Comparison of ENCODE assay signal across 24 mouse cellular contexts in the genomic region with DNA sequence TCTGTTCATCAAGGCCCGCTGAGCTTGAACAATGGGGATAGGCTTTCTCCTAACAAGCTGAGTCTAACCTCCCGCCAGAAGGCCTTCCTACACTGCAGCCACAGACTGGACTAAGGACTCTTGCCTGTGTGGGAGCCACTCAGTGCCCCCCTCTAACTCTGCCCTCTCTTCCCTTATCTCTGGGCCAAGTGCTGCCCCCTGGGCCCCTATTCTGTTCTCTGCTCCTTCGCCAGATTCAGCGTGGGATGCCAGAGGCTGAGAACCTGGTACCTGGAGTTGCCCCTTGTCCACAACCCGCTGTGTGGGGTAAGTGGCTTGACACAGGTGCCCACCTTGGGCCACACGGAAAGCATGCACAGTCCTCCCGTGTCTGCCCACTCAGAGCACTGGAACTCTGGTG. TPM values are rescaled to one million over a fixed set of nuclear protein-coding genes. Genes with fewer than 3 reads are reported as not detected.
DNase-seq lines count a peak whose midpoint lies in the region; ATAC-seq lines count a peak whose summit lies in the region.
"Had no signal": no experiment of that assay in that cellular context is flagged by ENCODE, and none has a peak within 500 bp of the region (broad histone marks: within the 10 kb centered on the region; RNA-seq: fewer than 3 reads in every experiment).

No protein-coding gene starts in this region.

- peaks cover under 1% of the 10 kb centered on the region; the same call in 1 of the 2 replicates for H3K36me3 ChIP-seq in hindbrain, embryonic 13.5 days
- no peaks in the 10 kb centered on the region for H3K36me3 ChIP-seq in hindbrain, embryonic 12.5 days
- no peaks in the 10 kb centered on the region for H3K36me3 ChIP-seq in midbrain, embryonic 11.5 days (ENCODE audit: control insufficient read depth, insufficient read depth, low read length)
- H3K36me3 ChIP-seq in midbrain, embryonic 14.5 days (ENCODE audit: control insufficient read depth, insufficient read depth, low read length) = peaks cover 5% of the 10 kb centered on the region; the same call in 1 of the 2 replicates
- peaks cover 10% of the 10 kb centered on the region for H3K36me3 ChIP-seq in embryonic facial prominence, embryonic 10.5 days (replicated peaks)

- peak; percentile 30; the same call in 1 of the 2 replicates for ATAC-seq in hindbrain, embryonic 13.5 days (ENCODE audit: low FRiP score)
- no peak for ATAC-seq in hindbrain, embryonic 12.5 days (ENCODE audit: low FRiP score)
- no peak for ATAC-seq in midbrain, embryonic 11.5 days (ENCODE audit: low FRiP score)
- ATAC-seq in midbrain, embryonic 14.5 days (ENCODE audit: low FRiP score, low TSS enrichment) = no peak
- ATAC-seq: Patski had no signal

- 68% methylated on average over 7 of the region's 7 CpGs for WGBS in hindbrain, embryonic 13.5 days
- whole genome bisulfite sequencing in hindbrain, embryonic 12.5 days = 67% methylated on average over 7 of the region's 7 CpGs
- 69% methylated on average over 7 of the region's 7 CpGs for WGBS in midbrain, embryonic 11.5 days
- 60% methylated on average over 7 of the region's 7 CpGs for WGBS in midbrain, embryonic 14.5 days
- WGBS in embryonic facial prominence, embryonic 10.5 days = 78% methylated on average over 7 of the region's 7 CpGs

- 0 out of 2 replicates have a peak overlapping the region, but pooled peaks have one; percentile 35 for H3K27ac ChIP-seq in hindbrain, embryonic 13.5 days
- no peak overlapping the region for H3K27ac ChIP-seq in hindbrain, embryonic 12.5 days
- H3K27ac ChIP-seq in midbrain, embryonic 11.5 days (ENCODE audit: low read depth, low read length) = no peak overlapping the region
- H3K27ac ChIP-seq in midbrain, embryonic 14.5 days (replicated peaks; ENCODE audit: low read depth, low read length) = no peak overlapping the region
- peak overlapping the region; percentile 40 for H3K27ac ChIP-seq in embryonic facial prominence, embryonic 10.5 days (replicated peaks)
- H3K27ac ChIP-seq: kidney, embryonic 15.5 days; liver, embryonic 14.5 days; stomach, postnatal 0 days had no signal

- no peak overlapping the region for H3K4me3 ChIP-seq in hindbrain, embryonic 13.5 days
- H3K4me3 ChIP-seq in hindbrain, embryonic 12.5 days = no peak overlapping the region
- H3K4me3 ChIP-seq in midbrain, embryonic 11.5 days (ENCODE audit: low read depth, low read length) = no peak overlapping the region
- no peak overlapping the region for H3K4me3 ChIP-seq in midbrain, embryonic 14.5 days (replicated peaks; ENCODE audit: low read depth, low read length)
- no peak overlapping the region for H3K4me3 ChIP-seq in embryonic facial prominence, embryonic 10.5 days
- H3K4me3 ChIP-seq: kidney, embryonic 15.5 days; megakaryocyte, embryonic 14.5 days had no signal

- peaks cover 11% of the 10 kb centered on the region; the same call in 1 of the 2 replicates for H3K4me1 ChIP-seq in hindbrain, embryonic 13.5 days (replicated peaks)
- peaks cover 4% of the 10 kb centered on the region; the same call in 1 of the 2 replicates for H3K4me1 ChIP-seq in hindbrain, embryonic 12.5 days
- peaks cover 2% of the 10 kb centered on the region; the same call in 1 of the 2 replicates for H3K4me1 ChIP-seq in midbrain, embryonic 11.5 days (ENCODE audit: control insufficient read depth, insufficient read depth, low read length)
- H3K4me1 ChIP-seq in midbrain, embryonic 14.5 days (ENCODE audit: control insufficient read depth, insufficient read depth, low read length) = no peaks in the 10 kb centered on the region
- H3K4me1 ChIP-seq in embryonic facial prominence, embryonic 10.5 days = peaks cover 28% of the 10 kb centered on the region

- no peaks in the 10 kb centered on the region for H3K9me3 ChIP-seq in hindbrain, embryonic 13.5 days
- no peaks in the 10 kb centered on the region for H3K9me3 ChIP-seq in hindbrain, embryonic 12.5 days (replicated peaks)
- H3K9me3 ChIP-seq in midbrain, embryonic 11.5 days (ENCODE audit: control insufficient read depth, low read length) = 0 out of 2 replicates have a peak, but pooled peaks cover 2% of the 10 kb centered on the region
- H3K9me3 ChIP-seq in midbrain, embryonic 14.5 days (ENCODE audit: control insufficient read depth, low read length) = no peaks in the 10 kb centered on the region
- 0 out of 2 replicates have a peak, but pooled peaks cover 4% of the 10 kb centered on the region for H3K9me3 ChIP-seq in embryonic facial prominence, embryonic 10.5 days
- H3K9me3 ChIP-seq: kidney, embryonic 15.5 days had no signal

- DNase-seq in embryo, embryonic 9.5 days (ENCODE audit: extremely low spot score) = peak; percentile 10
- no peak for DNase-seq in embryo, embryonic 10 days (ENCODE audit: low spot score)
- DNase-seq in midbrain, embryonic 11.5 days (ENCODE audit: low spot score, missing footprints) = peak; percentile 80
- no peak for DNase-seq in midbrain, embryonic 14.5 days
- DNase-seq in embryonic facial prominence, embryonic 10.5 days (ENCODE audit: low spot score) = no peak
- DNase-seq: adrenal gland, postnatal 14 days; cerebellum, adult 11 months; cerebellum, adult 9-10 months; cerebellum, postnatal 36 days; heart, postnatal 14 days; kidney, adult 18-20 months; kidney, postnatal 25 days; liver; lung, embryonic 14.5 days; lung, postnatal 4 days; right cerebral cortex, postnatal 4 days; thymus, postnatal 4 days had no signal

- H3K9ac ChIP-seq in hindbrain, embryonic 13.5 days = no peak overlapping the region
- no peak overlapping the region for H3K9ac ChIP-seq in hindbrain, embryonic 12.5 days
- H3K9ac ChIP-seq in midbrain, embryonic 11.5 days (ENCODE audit: low read length) = no peak overlapping the region
- no peak overlapping the region for H3K9ac ChIP-seq in midbrain, embryonic 14.5 days (replicated peaks; ENCODE audit: low read length)
- H3K9ac ChIP-seq: kidney, embryonic 15.5 days; liver, embryonic 14.5 days; lung, embryonic 14.5 days had no signal

- no peaks in the 10 kb centered on the region for H3K27me3 ChIP-seq in hindbrain, embryonic 13.5 days
- H3K27me3 ChIP-seq in hindbrain, embryonic 12.5 days = no peaks in the 10 kb centered on the region
- no peaks in the 10 kb centered on the region for H3K27me3 ChIP-seq in midbrain, embryonic 11.5 days (ENCODE audit: control insufficient read depth, insufficient read depth, low read length)
- no peaks in the 10 kb centered on the region for H3K27me3 ChIP-seq in midbrain, embryonic 14.5 days (ENCODE audit: control insufficient read depth, insufficient read depth, low read length)
- H3K27me3 ChIP-seq in embryonic facial prominence, embryonic 10.5 days (replicated peaks; ENCODE audit: low read depth, poor library complexity, severe bottlenecking) = no peaks in the 10 kb centered on the region
- H3K27me3 ChIP-seq: kidney, embryonic 15.5 days; Patski had no signal

- no peak overlapping the region for H3K4me2 ChIP-seq in hindbrain, embryonic 13.5 days
- no peak overlapping the region for H3K4me2 ChIP-seq in hindbrain, embryonic 12.5 days (replicated peaks)
- H3K4me2 ChIP-seq in midbrain, embryonic 11.5 days = no peak overlapping the region
- H3K4me2 ChIP-seq in midbrain, embryonic 14.5 days (ENCODE audit: low read length) = no peak overlapping the region
- H3K4me2 ChIP-seq: kidney, embryonic 15.5 days; lung, embryonic 14.5 days had no signal

RNA-seq across cellular contexts. Expression of gene Phyh, which starts 4.9 kb away (rescaled TPM):
- polyA plus RNA-seq in hindbrain, embryonic 13.5 days (2015; fragmentation: Nextera tagmentation; extraction: Ambion mirVana) = 61.7 and 66.0 TPM in 2 replicates
- 51.4 and 57.6 TPM in 2 replicates for polyA plus RNA-seq in hindbrain, embryonic 12.5 days (2016; fragmentation: Nextera tagmentation; extraction: Ambion mirVana)
- 44.8 and 48.8 TPM in 2 replicates for polyA plus RNA-seq in midbrain, embryonic 11.5 days (2014; fragmentation: Nextera tagmentation; extraction: Ambion mirVana)
- polyA plus RNA-seq in midbrain, embryonic 14.5 days (2014; fragmentation: Nextera tagmentation; extraction: Ambion mirVana) = 63.1 and 64.3 TPM in 2 replicates
- polyA plus RNA-seq in embryonic facial prominence, embryonic 10.5 days (2016; fragmentation: Nextera tagmentation; extraction: Ambion mirVana) = 34.2 and 38.1 TPM in 2 replicates

RNA-seq across cellular contexts. Expression of gene Sephs1, which starts 32.6 kb away (rescaled TPM):
- 62.4 and 64.9 TPM in 2 replicates for polyA plus RNA-seq in hindbrain, embryonic 13.5 days (2015; fragmentation: Nextera tagmentation; extraction: Ambion mirVana)
- 109 and 111 TPM in 2 replicates for polyA plus RNA-seq in hindbrain, embryonic 12.5 days (2016; fragmentation: Nextera tagmentation; extraction: Ambion mirVana)
- polyA plus RNA-seq in midbrain, embryonic 11.5 days (2014; fragmentation: Nextera tagmentation; extraction: Ambion mirVana) = 134 and 140 TPM in 2 replicates
- 50.9 and 83.9 TPM in 2 replicates for polyA plus RNA-seq in midbrain, embryonic 14.5 days (2014; fragmentation: Nextera tagmentation; extraction: Ambion mirVana)
- polyA plus RNA-seq in embryonic facial prominence, embryonic 10.5 days (2016; fragmentation: Nextera tagmentation; extraction: Ambion mirVana) = 124 and 130 TPM in 2 replicates

Comparison
In these comparisons a context has a peak if more than half of its experiments do, and no peak if none do; other contexts are left out.
1. DNase-seq: peak in embryo, embryonic 9.5 days (single experiment) and midbrain, embryonic 11.5 days (single experiment); none in embryo, embryonic 10 days (single experiment), midbrain, embryonic 14.5 days (single experiment) and embryonic facial prominence, embryonic 10.5 days (single experiment).
2. H3K27ac ChIP-seq: peak in hindbrain, embryonic 13.5 days (single experiment) and embryonic facial prominence, embryonic 10.5 days (single experiment); none in hindbrain, embryonic 12.5 days (single experiment), midbrain, embryonic 11.5 days (single experiment) and midbrain, embryonic 14.5 days (single experiment).